Mouse (Mus musculus) CH12.LX (cell line): ENCODE results near the gene AI467606. TPM values are rescaled to one million over a fixed set of nuclear protein-coding genes. Genes with fewer than 3 reads are reported as not detected.

Experiments used
- DNase-seq: peaks from one replicate; pipeline ENCODE4 v3.0.0-alpha.2; 2013; ENCODE audit errors: extremely low read depth
- H3K27ac ChIP-seq: 2 replicates; pipeline ENCODE4 v1.5.1; 2012; ENCODE audit warnings: low read depth, mild to moderate bottlenecking, control low read depth, moderate library complexity; ENCODE audit not compliant: insufficient read depth
- H3K27me3 ChIP-seq: replicated peaks from 2 replicates; pipeline ENCODE3; 2012; ENCODE audit warnings: inconsistent platforms
- H3K36me3 ChIP-seq, 2 experiments: replicated peaks in 1 of 2; 2 replicates each; pipeline versions ENCODE3 to v1.6.1; 2012; ENCODE audit warnings: inconsistent platforms in 1 of 2, low read length in 1 of 2, mild to moderate bottlenecking in 1 of 2, mixed read lengths in 1 of 2, moderate library complexity in 1 of 2; ENCODE audit not compliant: control insufficient read depth in 1 of 2, insufficient read depth in 1 of 2
- H3K4me1 ChIP-seq, 2 experiments: 2 replicates each; pipeline ENCODE4 v1.6.1; 2012; ENCODE audit warnings: inconsistent platforms in 1 of 2, moderate library complexity in 1 of 2; ENCODE audit not compliant: insufficient read depth in 2 of 2, control insufficient read depth in 1 of 2
- H3K4me2 ChIP-seq: 2 replicates; pipeline ENCODE4 v1.6.1; 2012; ENCODE audit warnings: low read depth, mild to moderate bottlenecking, control low read depth; ENCODE audit not compliant: poor library complexity, insufficient read depth, severe bottlenecking
- H3K4me3 ChIP-seq, 3 experiments: fragments of 150-350 bp in 1 of 3; sonication (generic) in 1 of 3; replicated peaks in 1 of 3; 2 replicates each; pipeline versions ENCODE3 to v1.5.1; 2011 to 2012; ENCODE audit warnings: low read depth in 2 of 3, low read length in 2 of 3, mild to moderate bottlenecking in 2 of 3, moderate library complexity in 2 of 3, control low read depth in 1 of 3, improper control_type of control experiment in 1 of 3, inconsistent platforms in 1 of 3, mixed read lengths in 1 of 3; ENCODE audit not compliant: poor library complexity in 1 of 3
- H3K79me2 ChIP-seq: replicated peaks from 2 replicates; pipeline ENCODE4 v1.6.1; 2012; ENCODE audit warnings: mild to moderate bottlenecking, moderate library complexity; ENCODE audit not compliant: control insufficient read depth, poor library complexity, insufficient read depth, severe bottlenecking; ENCODE audit errors: extremely low read depth
- H3K9ac ChIP-seq: 2 replicates; pipeline ENCODE4 v1.6.1; 2012; ENCODE audit warnings: low read depth, mild to moderate bottlenecking, control low read depth, moderate library complexity; ENCODE audit not compliant: insufficient read depth
- H3K9me3 ChIP-seq: replicated peaks from 2 replicates; pipeline ENCODE3; 2012; ENCODE audit warnings: low read length, inconsistent platforms, mixed read lengths
- BHLHE40 ChIP-seq: IDR thresholded peaks from 2 replicates; pipeline ENCODE4 v1.6.1; 2011; ENCODE audit warnings: mild to moderate bottlenecking, low read depth, low read length, improper control_type of control experiment
- CHD1 ChIP-seq: IDR thresholded peaks from 2 replicates; pipeline ENCODE4 v1.6.1; 2012; ENCODE audit warnings: low read depth, low read length, improper control_type of control experiment, inconsistent platforms
- CTCF ChIP-seq, 2 experiments: IDR thresholded peaks in 1 of 2; conservative IDR thresholded peaks in 1 of 2; 2 replicates each; pipeline ENCODE4 v1.5.1; 2011 to 2012; ENCODE audit warnings: low read depth in 2 of 2, low read length in 2 of 2, improper control_type of control experiment in 1 of 2, inconsistent platforms in 1 of 2, mild to moderate bottlenecking in 1 of 2, moderate library complexity in 1 of 2
- ELF1 ChIP-seq: IDR thresholded peaks from 2 replicates; pipeline ENCODE4 v1.6.1; 2014; ENCODE audit warnings: low read depth, mild to moderate bottlenecking, inconsistent platforms, low read length, improper control_type of control experiment
- EP300 ChIP-seq: IDR thresholded peaks from 2 replicates; pipeline ENCODE4 v1.6.1; 2011; ENCODE audit warnings: low read length, improper control_type of control experiment
- ETS1 ChIP-seq: conservative IDR thresholded peaks from 2 replicates; pipeline ENCODE4 v1.6.1; 2012; ENCODE audit warnings: low read depth, mild to moderate bottlenecking, inconsistent platforms, low read length, improper control_type of control experiment, moderate library complexity
- IRF4 ChIP-seq: IDR thresholded peaks from 2 replicates; pipeline ENCODE4 v1.6.1; 2014; ENCODE audit warnings: low read depth, mild to moderate bottlenecking, inconsistent platforms, low read length, improper control_type of control experiment
- MAFK ChIP-seq: IDR thresholded peaks from 2 replicates; pipeline ENCODE4 v1.6.1; 2011; ENCODE audit warnings: low read length, improper control_type of control experiment; ENCODE audit not compliant: insufficient replicate concordance
- MEF2A ChIP-seq: IDR thresholded peaks from 2 replicates; pipeline ENCODE4 v1.6.1; 2014; ENCODE audit warnings: low read depth, mild to moderate bottlenecking, inconsistent platforms, low read length, improper control_type of control experiment, borderline replicate concordance
- MXI1 ChIP-seq: IDR thresholded peaks from 2 replicates; pipeline ENCODE4 v1.6.1; 2011; ENCODE audit warnings: mild to moderate bottlenecking, low read depth, low read length, improper control_type of control experiment
- MYC ChIP-seq: IDR thresholded peaks from 2 replicates; pipeline ENCODE4 v1.6.1; 2011; ENCODE audit warnings: low read depth, mild to moderate bottlenecking, improper control_type of control experiment, low read length
- NELFE ChIP-seq: IDR thresholded peaks from 2 replicates; pipeline ENCODE4 v1.6.1; 2011; ENCODE audit warnings: low read depth, low read length, improper control_type of control experiment
- PAX5 ChIP-seq: IDR thresholded peaks from 2 replicates; pipeline ENCODE4 v1.6.1; 2012; ENCODE audit warnings: low read length, inconsistent platforms, mixed read lengths
- POLR2A ChIP-seq: IDR thresholded peaks from 2 replicates; pipeline ENCODE4 v1.6.1; 2011; ENCODE audit warnings: low read depth, mild to moderate bottlenecking, improper control_type of control experiment, low read length
- RAD21 ChIP-seq: IDR thresholded peaks from 2 replicates; pipeline ENCODE4 v1.6.1; 2011; ENCODE audit warnings: low read depth, mild to moderate bottlenecking, low read length, improper control_type of control experiment, moderate library complexity
- RCOR1 ChIP-seq: conservative IDR thresholded peaks from 2 replicates; pipeline ENCODE4 v1.6.1; 2012; ENCODE audit warnings: low read depth, mild to moderate bottlenecking, inconsistent platforms, low read length, improper control_type of control experiment
- SIN3A ChIP-seq: IDR thresholded peaks from 2 replicates; pipeline ENCODE4 v1.6.1; 2012; ENCODE audit warnings: low read length, improper control_type of control experiment, inconsistent platforms
- SMC3 ChIP-seq: IDR thresholded peaks from 2 replicates; pipeline ENCODE4 v1.6.1; 2011; ENCODE audit warnings: low read depth, low read length, improper control_type of control experiment
- TBP ChIP-seq: conservative IDR thresholded peaks from 2 replicates; pipeline ENCODE4 v1.6.1; 2011; ENCODE audit warnings: low read depth, low read length, improper control_type of control experiment
- TCF12 ChIP-seq: IDR thresholded peaks from 2 replicates; pipeline ENCODE4 v1.6.1; 2014; ENCODE audit warnings: low read depth, mild to moderate bottlenecking, inconsistent platforms, low read length, improper control_type of control experiment
- UBTF ChIP-seq: IDR thresholded peaks from 2 replicates; pipeline ENCODE4 v1.6.1; 2012; ENCODE audit warnings: low read depth, mild to moderate bottlenecking, inconsistent platforms, low read length, improper control_type of control experiment, moderate library complexity
- ZC3H11A ChIP-seq: IDR thresholded peaks from 2 replicates; pipeline ENCODE4 v1.6.1; 2012; ENCODE audit warnings: low read depth, mild to moderate bottlenecking, inconsistent platforms, low read length, improper control_type of control experiment
- ZMIZ1 ChIP-seq: IDR thresholded peaks from 2 replicates; pipeline ENCODE4 v1.6.1; 2012; ENCODE audit warnings: low read depth, mild to moderate bottlenecking, inconsistent platforms, low read length, improper control_type of control experiment
- ZNF384 ChIP-seq: IDR thresholded peaks from 2 replicates; pipeline ENCODE4 v1.6.1; 2012; ENCODE audit warnings: low read depth, low read length, improper control_type of control experiment, inconsistent platforms
- dilution Hi-C: fragments of 300-500 bp; cut with MboI; formaldehyde crosslinking; loops from 2 replicates; pipeline ENCODE4 v1.14.3; 2020; ENCODE audit warnings: low sequenced_read_pairs; ENCODE audit not compliant: extremely low pct_unique_long_range_greater_than_20kb, extremely low pct_ligation_motif_present
- in situ Hi-C: fragments of 300-500 bp; cut with MboI; formaldehyde crosslinking; loops from 3 replicates; pipeline ENCODE4 v1.14.3; 2019; ENCODE audit warnings: low sequenced_read_pairs, low pct_ligation_motif_present, low pct_unique_long_range_greater_than_20kb, mixed read lengths
- polyA plus RNA-seq: library from polyadenylated mRNA; unstranded; fragments of >175 nt; gene quantifications from 2 replicates; pipeline ENCODE4 v1.2.1, GENCODE M21; 2012; ENCODE audit warnings: low read depth; ENCODE audit not compliant: insufficient read length
- total RNA-seq, 2 experiments: library from RNA; depleted of rRNA; stranded (reverse); fragments of 300-350 nt in 1 of 2; fragments of >200 nt in 1 of 2; gene quantifications; 2 replicates each; pipeline ENCODE4 v1.2.3; 2012 to 2014

The AI467606 gene
- total and polyA plus RNA-seq, 3 experiments = 15.7 to 26.4 (median 20.5) TPM

DNA sequence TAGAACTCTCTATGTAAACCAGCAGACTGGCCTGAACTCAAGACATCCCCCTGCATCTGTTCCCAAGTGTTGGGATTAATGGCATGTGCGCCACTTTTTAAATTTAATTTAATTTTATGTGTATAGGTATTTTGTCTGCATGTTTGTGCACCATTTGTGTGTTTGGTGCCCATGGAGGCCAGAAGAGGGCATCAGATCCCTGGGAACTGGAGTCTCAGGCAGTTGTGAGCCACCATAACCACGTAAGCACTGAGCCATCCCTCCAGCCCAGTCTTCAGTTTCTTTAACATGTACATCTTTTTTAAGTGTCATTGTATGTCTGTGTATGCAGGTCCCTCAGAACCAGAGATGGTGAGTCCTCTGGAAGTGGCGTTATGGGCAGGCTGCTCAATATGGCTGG is 13.5 kb upstream of the AI467606 start:
- dilution Hi-C loops = no loop called here
- in situ Hi-C loops = loop anchor here (5.0 kb wide), 1 partner anchor 295 kb away; the partner anchor contains the start of gene Tbx6
- DNase-seq = no peak

DNA sequence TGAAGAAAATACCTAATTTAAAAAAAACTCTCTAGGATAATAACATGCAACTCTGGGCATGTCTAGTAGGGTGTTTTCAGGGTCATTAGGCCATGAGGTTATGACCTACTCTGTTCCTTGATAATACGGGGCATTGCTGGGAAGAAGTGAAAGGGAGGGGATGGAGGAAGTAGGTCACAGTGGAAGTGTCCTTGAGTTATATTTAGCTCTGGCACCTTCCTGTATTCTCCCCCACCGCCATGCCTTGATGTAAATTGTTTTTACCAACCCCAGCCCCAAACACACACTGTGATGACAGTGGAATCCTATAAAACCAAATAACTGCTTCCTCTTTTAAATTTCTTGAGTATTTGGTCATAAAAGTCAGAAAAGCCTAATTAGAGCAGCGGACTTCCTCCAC is 11.1 kb upstream of the AI467606 start:
- Histone ChIP-seq H3K36me3 (peaks cover 0 to 20% of the 10 kb centered on the region in 2 experiments), H3K4me2 (no peak overlapping the region), H3K27me3 (no peaks in the 10 kb centered on the region), H3K4me1 (peaks cover 14 to 57% of the 10 kb centered on the region in 2 experiments), H3K4me3 (no peak overlapping the region), H3K9ac (no peak overlapping the region), H3K27ac (no peak overlapping the region), H3K79me2 (no peaks in the 10 kb centered on the region), H3K9me3 (peaks cover 4% of the 10 kb centered on the region)
- DNase-seq = no peak
- dilution Hi-C loops (no loop called here), in situ Hi-C loops (no loop called here)
- TF ChIP-seq MAFK = no peak
- TF ChIP-seq NELFE = no peak
- TF ChIP-seq ZC3H11A = no peak
- TF ChIP-seq EP300 = no peak
- TF ChIP-seq MEF2A = 0 out of 2 replicates have a peak, but pooled peaks have one; percentile 22
- no peak for TF ChIP-seq ELF1
- TF ChIP-seq TBP = no peak

More for the DNA sequence above, 13.5 kb upstream of the AI467606 start:
- no peaks in the 10 kb centered on the region for H3K27me3 ChIP-seq
- H3K4me3 ChIP-seq = no peak overlapping the region
- H3K27ac ChIP-seq = no peak overlapping the region
- H3K9me3 ChIP-seq = peaks cover 4% of the 10 kb centered on the region
- H3K4me2 ChIP-seq = no peak overlapping the region
- H3K9ac ChIP-seq = no peak overlapping the region
- TF ChIP-seq CTCF (conservative IDR thresholded peaks at IDR 0.05 in 1 of 2, IDR thresholded peaks at IDR 0.05 in 1 of 2; ENCODE audit: low read depth in 2 of 2, low read length in 2 of 2) (peak; percentile 7 to 63; a peak in 2 of 4 replicates), RAD21 (peak; percentile 60), SMC3 (peak; percentile 65), POLR2A (no peak), RCOR1 (no peak), PAX5 (no peak), TCF12 (no peak), MXI1 (no peak), IRF4 (no peak), ZNF384 (no peak), SIN3A (no peak), NELFE (no peak), UBTF (no peak), ETS1 (no peak), ZC3H11A (0 out of 2 replicates have a peak, but pooled peaks have one; percentile 16), CHD1 (no peak), MYC (no peak), ZMIZ1 (no peak), BHLHE40 (no peak)
- H3K79me2 ChIP-seq = no peaks in the 10 kb centered on the region
- peaks cover 0 to 21% of the 10 kb centered on the region in 2 experiments for H3K36me3 ChIP-seq
- H3K4me1 ChIP-seq = peaks cover 16 to 57% of the 10 kb centered on the region in 2 experiments
